Mouse (Mus musculus): ENCODE measurements around the gene Ripor1. TPM values are rescaled to one million over a fixed set of nuclear protein-coding genes. Genes with fewer than 3 reads are reported as not detected.

Gene Ripor1
- total and polyA plus RNA-seq, 3 experiments = 0.24 to 7.2 (median 1.7) TPM

DNA sequence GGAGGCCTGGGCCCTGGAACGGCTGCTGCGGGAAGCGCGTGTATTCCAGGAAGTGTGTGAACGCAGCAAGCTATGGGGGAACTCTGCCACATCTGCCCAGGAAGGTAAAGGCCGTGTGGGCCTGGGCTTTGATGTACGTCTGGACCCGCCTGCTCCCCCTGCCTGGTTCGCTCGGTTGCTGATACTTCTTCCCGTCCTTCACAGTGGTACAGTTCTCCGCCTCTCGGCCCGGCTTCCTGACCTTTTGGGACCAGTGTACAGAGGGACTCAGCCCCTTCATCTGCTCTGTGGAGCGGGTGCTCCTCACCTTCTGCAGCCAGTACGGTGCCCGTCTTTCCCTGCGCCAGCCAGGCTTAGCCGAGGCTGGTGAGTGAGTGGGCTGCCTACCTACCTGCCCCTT is 15.2 kb downstream of the Ripor1 start:
- DNase-seq (ENCODE audit: extremely low read depth) = no peak
- H3K36me3 ChIP-seq (replicated peaks in 1 of 2; ENCODE audit: control insufficient read depth in 1 of 2, insufficient read depth in 1 of 2, low read length in 1 of 2) = peaks cover 32 to 66% of the 10 kb centered on the region in 2 experiments
- H3K27ac ChIP-seq (ENCODE audit: insufficient read depth, low read depth) = no peak overlapping the region
- H3K4me1 ChIP-seq (ENCODE audit: control insufficient read depth in 1 of 2, insufficient read depth in 2 of 2) = peaks cover 7 to 37% of the 10 kb centered on the region in 2 experiments
- H3K9me3 ChIP-seq (replicated peaks; ENCODE audit: low read length) = no peaks in the 10 kb centered on the region
- no peaks in the 10 kb centered on the region for H3K79me2 ChIP-seq (replicated peaks; ENCODE audit: control insufficient read depth, extremely low read depth, insufficient read depth, poor library complexity, severe bottlenecking)
- H3K9ac ChIP-seq (ENCODE audit: insufficient read depth, low read depth) = no peak overlapping the region
- no peak for TF ChIP-seq ZMIZ1 (IDR thresholded peaks at IDR 0.05; ENCODE audit: low read depth, low read length)
- no peak for TF ChIP-seq CHD2 (IDR thresholded peaks at IDR 0.05; ENCODE audit: low read length)
- TF ChIP-seq EP300 (IDR thresholded peaks at IDR 0.05; ENCODE audit: low read length) = no peak
- no peak for TF ChIP-seq CHD1 (IDR thresholded peaks at IDR 0.05; ENCODE audit: low read depth, low read length)
- in situ Hi-C loops (cut with MboI; ENCODE audit: low pct_ligation_motif_present, low pct_unique_long_range_greater_than_20kb, low sequenced_read_pairs) = no loop called here
- H3K4me2 ChIP-seq (ENCODE audit: insufficient read depth, low read depth, poor library complexity, severe bottlenecking) = no peak overlapping the region
- H3K4me3 ChIP-seq (replicated peaks in 1 of 3; ENCODE audit: low read depth in 2 of 3, low read length in 2 of 3, poor library complexity in 1 of 3) = no peak overlapping the region
- dilution Hi-C loops (cut with MboI; ENCODE audit: extremely low pct_ligation_motif_present, extremely low pct_unique_long_range_greater_than_20kb, low sequenced_read_pairs) = no loop called here
- no peaks in the 10 kb centered on the region for H3K27me3 ChIP-seq (replicated peaks)

DNA sequence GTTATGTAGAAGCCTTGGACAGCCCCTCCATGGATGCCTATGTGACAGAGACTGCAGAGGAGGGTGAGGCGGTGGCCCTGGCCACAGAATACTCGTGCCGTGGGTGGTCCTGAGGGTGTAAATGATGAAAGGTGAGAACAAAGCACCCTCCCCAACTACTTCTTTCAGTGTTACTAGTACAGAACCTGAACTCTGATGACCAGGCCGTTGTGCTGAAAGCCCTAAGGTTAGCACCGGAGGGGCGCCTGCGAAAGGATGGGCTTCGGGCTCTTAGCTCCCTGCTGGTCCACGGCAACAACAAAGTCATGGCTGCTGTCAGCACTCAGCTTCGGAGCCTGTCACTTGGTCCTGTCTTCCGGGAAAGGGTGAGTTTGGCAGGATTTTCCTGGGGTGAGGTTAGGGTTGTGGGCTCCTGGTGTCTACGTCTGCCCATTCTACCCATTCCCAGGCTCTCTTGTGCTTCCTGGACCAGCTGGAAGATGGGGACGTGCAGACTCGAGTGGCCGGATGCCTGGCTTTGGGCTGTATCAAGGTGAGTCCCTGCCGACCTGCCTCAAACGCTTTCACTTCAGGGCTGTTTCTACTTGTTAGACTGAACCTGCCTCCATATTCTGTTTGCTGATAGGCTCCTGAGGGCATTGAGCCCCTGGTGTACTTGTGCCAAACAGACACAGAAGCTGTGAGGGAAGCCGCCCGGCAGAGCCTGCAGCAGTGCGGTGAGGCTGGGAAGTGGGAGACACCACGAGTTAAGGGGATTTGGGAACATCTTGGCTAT is 16.1 kb downstream of the Ripor1 start:
- Histone ChIP-seq H3K4me2 (ENCODE audit: insufficient read depth, low read depth, poor library complexity, severe bottlenecking) (no peak overlapping the region), H3K9ac (ENCODE audit: insufficient read depth, low read depth) (no peak overlapping the region), H3K36me3 (replicated peaks in 1 of 2; ENCODE audit: control insufficient read depth in 1 of 2, insufficient read depth in 1 of 2, low read length in 1 of 2) (peaks cover 25 to 56% of the 10 kb centered on the region in 2 experiments), H3K79me2 (replicated peaks; ENCODE audit: control insufficient read depth, extremely low read depth, insufficient read depth, poor library complexity, severe bottlenecking) (no peaks in the 10 kb centered on the region), H3K4me1 (ENCODE audit: control insufficient read depth in 1 of 2, insufficient read depth in 2 of 2) (peaks cover 7 to 46% of the 10 kb centered on the region in 2 experiments), H3K27ac (ENCODE audit: insufficient read depth, low read depth) (no peak overlapping the region), H3K9me3 (replicated peaks; ENCODE audit: low read length) (no peaks in the 10 kb centered on the region), H3K27me3 (replicated peaks) (no peaks in the 10 kb centered on the region), H3K4me3 (replicated peaks in 1 of 3; ENCODE audit: low read depth in 2 of 3, low read length in 2 of 3, poor library complexity in 1 of 3) (no peak overlapping the region)
- TF ChIP-seq BHLHE40 (IDR thresholded peaks at IDR 0.05; ENCODE audit: low read depth, low read length) (no peak), CHD2 (IDR thresholded peaks at IDR 0.05; ENCODE audit: low read length) (no peak), POLR2AphosphoS2 (IDR thresholded peaks at IDR 0.05; ENCODE audit: low read depth, low read length) (no peak), PAX5 (IDR thresholded peaks at IDR 0.05; ENCODE audit: low read length) (no peak), TBP (conservative IDR thresholded peaks at IDR 0.05; ENCODE audit: low read depth, low read length) (no peak), NRF1 (IDR thresholded peaks at IDR 0.05; ENCODE audit: low read depth, low read length) (no peak), ZC3H11A (IDR thresholded peaks at IDR 0.05; ENCODE audit: low read depth, low read length) (no peak), E2F4 (IDR thresholded peaks at IDR 0.05; ENCODE audit: insufficient replicate concordance, low read depth, low read length) (no peak), SMC3 (IDR thresholded peaks at IDR 0.05; ENCODE audit: low read depth, low read length) (no peak), CHD1 (IDR thresholded peaks at IDR 0.05; ENCODE audit: low read depth, low read length) (no peak), JUND (conservative IDR thresholded peaks at IDR 0.05; ENCODE audit: low read depth, low read length) (no peak), MAX (IDR thresholded peaks at IDR 0.05; ENCODE audit: low read length) (no peak), RAD21 (IDR thresholded peaks at IDR 0.05; ENCODE audit: low read depth, low read length) (no peak), GABPA (IDR thresholded peaks at IDR 0.05; ENCODE audit: insufficient replicate concordance, low read depth, low read length) (no peak), ETS1 (conservative IDR thresholded peaks at IDR 0.05; ENCODE audit: low read depth, low read length) (no peak)
- no peak for DNase-seq (ENCODE audit: extremely low read depth)
- dilution Hi-C loops (cut with MboI; ENCODE audit: extremely low pct_ligation_motif_present, extremely low pct_unique_long_range_greater_than_20kb, low sequenced_read_pairs) = no loop called here
- in situ Hi-C loops (cut with MboI; ENCODE audit: low pct_ligation_motif_present, low pct_unique_long_range_greater_than_20kb, low sequenced_read_pairs) = no loop called here

All from CH12.LX (cell line).